Mouse (Mus musculus) heart, adult 8-10 months (tissue): Measurements from ENCODE around the gene Zfp472. TPM values are rescaled to one million over a fixed set of nuclear protein-coding genes. Genes with fewer than 3 reads are reported as not detected.

Source experiments
- DNase-seq: peaks from one replicate; pipeline ENCODE4 v3.0.0; 2022; ENCODE audit warnings: low spot score
- total RNA-seq, 4 experiments: library from RNA; stranded (reverse); gene quantifications; 2 replicates each; pipeline ENCODE4 v1.2.4; 2022

Gene Zfp472
- total RNA-seq = 1 to 10 TPM; 2.0 to 2.9 (median 2.4) TPM

GRCm38 (mm10) chr17:32965623-32966290, at the start of gene Zfp472:
Gene Zfp472 (plus strand): TSS chr17:32965814.
- peak; percentile 98 for DNase-seq

- DNase-seq = no peak
These were observed 49.5 kb upstream of the Zfp472 start for GRCm38 (mm10) chr17:32916075-32916474.

- DNase-seq = peak; percentile 19
These were observed 48.5 kb upstream of the Zfp472 start, which contains the start of gene Cyp4f14 for GRCm38 (mm10) chr17:32917131-32917530. Gene Cyp4f14 (minus strand): TSS chr17:32917342.

GRCm38 (mm10) chr17:32919123-32919522, 46.5 kb upstream of the Zfp472 start:
- DNase-seq = no peak

- DNase-seq = no peak
These were observed 41.9 kb upstream of the Zfp472 start for GRCm38 (mm10) chr17:32923681-32924080.

- peak; percentile 77 for DNase-seq
These were observed 40.8 kb upstream of the Zfp472 start for GRCm38 (mm10) chr17:32924658-32925312.

- no peak for DNase-seq
These were observed 37.8 kb upstream of the Zfp472 start for GRCm38 (mm10) chr17:32927803-32928202.

GRCm38 (mm10) chr17:32939831-32940230, 25.8 kb upstream of the Zfp472 start:
- no peak for DNase-seq

- no peak for DNase-seq
These were observed 22.0 kb upstream of the Zfp472 start for GRCm38 (mm10) chr17:32943661-32944060.

GRCm38 (mm10) chr17:32944402-32945035, 21.1 kb upstream of the Zfp472 start:
- DNase-seq = no peak

- DNase-seq = no peak
These were observed 18.9 kb upstream of the Zfp472 start for GRCm38 (mm10) chr17:32946716-32947115.

- DNase-seq = peak; percentile 100
These were observed 18.2 kb upstream of the Zfp472 start, which contains the start of gene Cyp4f13 for GRCm38 (mm10) chr17:32947215-32947914. Gene Cyp4f13 (minus strand): TSS chr17:32947402.

GRCm38 (mm10) chr17:32950136-32950535, 15.5 kb upstream of the Zfp472 start:
- DNase-seq = no peak

GRCm38 (mm10) chr17:32951006-32951405, 14.6 kb upstream of the Zfp472 start:
- no peak for DNase-seq

- DNase-seq = peak; percentile 77
These were observed 14.2 kb upstream of the Zfp472 start for GRCm38 (mm10) chr17:32951441-32951840.

GRCm38 (mm10) chr17:32965253-32965622, 376 bp upstream of the Zfp472 start:
- no peak for DNase-seq

- DNase-seq = no peak
These were observed 15.7 kb downstream of the Zfp472 start for GRCm38 (mm10) chr17:32981361-32981760.

GRCm38 (mm10) chr17:32986301-32986700, 20.7 kb downstream of the Zfp472 start:
- DNase-seq = no peak

- DNase-seq = no peak
These were observed 26.5 kb downstream of the Zfp472 start for GRCm38 (mm10) chr17:32991965-32992698.

- peak; percentile 96 for DNase-seq
These were observed 27.3 kb downstream of the Zfp472 start, which contains the start of gene Zfp952 for GRCm38 (mm10) chr17:32992699-32993474. Gene Zfp952 (plus strand): TSS chr17:32993129.
